Mouse (Mus musculus) limb, embryonic 15.5 days (tissue): ENCODE results near the gene Ccdc8. TPM values are rescaled to one million over a fixed set of nuclear protein-coding genes. Genes with fewer than 3 reads are reported as not detected.

ENCODE experiments used
- ATAC-seq: fragments of 200-750 bp; cut with Nextera tagmentation; 2 replicates; pipeline ENCODE4 v1.8.0; 2017; ENCODE audit warnings: low read depth, moderate TSS enrichment; ENCODE audit not compliant: insufficient number of reproducible peaks, low FRiP score, low TSS enrichment
- H3K27ac ChIP-seq: fragments of 300-500 bp; sonication (generic); 2 replicates; pipeline ENCODE4 v1.5.1; 2015; ENCODE audit warnings: moderate library complexity, mild to moderate bottlenecking, inconsistent platforms
- H3K27me3 ChIP-seq: fragments of 300-500 bp; sonication (generic); 2 replicates; pipeline ENCODE4 v1.6.1; 2015; ENCODE audit warnings: inconsistent platforms
- H3K36me3 ChIP-seq: fragments of 300-500 bp; sonication (generic); 2 replicates; pipeline ENCODE4 v1.6.1; 2015; ENCODE audit warnings: inconsistent platforms
- H3K4me1 ChIP-seq: fragments of 300-500 bp; sonication (generic); 2 replicates; pipeline ENCODE4 v1.6.1; 2015; ENCODE audit warnings: inconsistent platforms
- H3K4me2 ChIP-seq: fragments of 300-500 bp; sonication (generic); 2 replicates; pipeline ENCODE4 v1.6.1; 2015; ENCODE audit warnings: mild to moderate bottlenecking, inconsistent platforms
- H3K4me3 ChIP-seq: fragments of 300-500 bp; sonication (generic); 2 replicates; pipeline ENCODE4 v1.5.1; 2015; ENCODE audit warnings: mild to moderate bottlenecking, inconsistent platforms
- H3K9ac ChIP-seq: fragments of 300-500 bp; sonication (generic); 2 replicates; pipeline ENCODE4 v1.6.1; 2015; ENCODE audit warnings: inconsistent platforms
- H3K9me3 ChIP-seq: fragments of 300-500 bp; sonication (generic); 2 replicates; pipeline ENCODE4 v1.6.1; 2016; ENCODE audit warnings: inconsistent platforms
- WGBS: fragments of 180-500 bp; shearing (Covaris S2); methylation state at CpG from one replicate; pipeline ENCODE4 v1.1.7; 2015; 5-methylcytosine and 5-hydroxymethylcytosine counted together
- polyA plus RNA-seq: library from polyadenylated mRNA; unstranded; fragments of >200 nt; fragmentation: Nextera tagmentation; extraction: Ambion mirVana; gene quantifications from 2 replicates; pipeline ENCODE4 v1.2.1, GENCODE M21; 2015

Gene Ccdc8
- polyA plus RNA-seq, 1 experiment from 2014 or later, result 40.8 TPM

DNA sequence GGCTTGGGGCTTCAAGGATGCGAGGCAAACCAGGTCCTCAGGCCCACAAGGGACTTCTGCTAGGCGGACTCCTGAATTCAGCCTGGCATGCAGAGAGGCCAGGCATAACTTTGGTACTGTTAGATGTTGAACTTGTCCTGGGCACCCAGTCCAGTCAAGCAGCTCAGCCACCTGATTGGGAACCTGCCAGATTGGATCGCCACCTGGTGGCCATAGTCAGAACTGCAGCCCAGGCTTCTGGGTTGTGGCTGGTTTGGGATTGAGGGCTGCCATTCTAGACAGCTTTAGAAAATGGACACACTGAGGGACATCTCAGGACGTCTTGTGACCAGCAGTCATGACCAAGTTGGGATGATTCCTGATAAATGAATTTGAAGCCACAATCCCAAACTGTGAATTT is 7.1 kb downstream of the Ccdc8 start:
- H3K9me3 ChIP-seq, result no peaks in the 10 kb centered on the region
- no peak; the same call in 1 of the 2 replicates for ATAC-seq
- H3K27me3 ChIP-seq, result no peaks in the 10 kb centered on the region
- H3K4me3 ChIP-seq, result no peak overlapping the region
- no peak overlapping the region for H3K4me2 ChIP-seq
- no peak overlapping the region for H3K9ac ChIP-seq
- peaks cover 65% of the 10 kb centered on the region for H3K36me3 ChIP-seq
- peaks cover 43% of the 10 kb centered on the region for H3K4me1 ChIP-seq
- no peak overlapping the region for H3K27ac ChIP-seq
- WGBS, result 22% methylated on average over 4 of the region's 4 CpGs

DNA sequence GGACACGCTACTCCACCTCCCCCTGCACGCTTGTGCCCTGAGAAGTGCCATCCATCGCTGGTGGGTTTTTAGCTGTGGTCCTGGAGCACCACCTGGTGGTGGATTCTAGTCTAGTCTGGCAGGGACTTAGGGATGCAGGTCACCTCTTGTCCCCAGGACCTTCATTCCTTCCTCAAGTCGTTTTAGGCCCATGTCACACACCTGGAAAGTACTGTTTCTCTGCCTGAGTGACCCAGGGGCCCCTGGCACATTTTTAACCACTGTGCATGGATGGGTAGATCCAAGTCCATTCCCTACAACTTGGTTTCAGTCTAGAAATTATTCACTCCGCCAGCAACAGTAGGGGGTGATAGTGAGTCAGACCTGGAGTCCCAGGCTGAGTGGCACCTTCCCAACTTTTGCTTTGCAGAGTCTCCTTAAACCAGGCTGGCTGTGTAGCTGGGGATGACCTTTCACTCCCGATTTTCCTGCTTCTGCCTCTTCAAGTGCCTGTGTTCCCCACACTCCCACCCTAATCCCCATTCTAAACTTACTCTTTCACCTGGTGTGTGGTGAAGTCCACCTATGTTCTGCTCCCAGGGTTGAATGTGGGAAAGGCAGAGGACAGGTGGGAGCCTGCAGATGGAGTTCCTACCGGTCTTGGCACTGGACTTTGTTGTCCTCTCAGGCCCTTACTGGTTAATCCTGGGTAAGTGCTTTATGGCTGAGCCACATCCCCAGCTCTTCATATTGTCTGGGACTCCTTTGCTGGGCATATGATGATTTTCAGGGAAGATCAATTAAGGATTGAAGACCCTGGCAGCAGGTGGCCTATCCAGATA is 10.1 kb downstream of the Ccdc8 start:
- Histone ChIP-seq H3K4me2 (no peak overlapping the region), H3K9me3 (no peaks in the 10 kb centered on the region), H3K27me3 (no peaks in the 10 kb centered on the region), H3K9ac (no peak overlapping the region), H3K4me1 (peaks cover 17% of the 10 kb centered on the region), H3K27ac (0 out of 2 replicates have a peak overlapping the region, but pooled peaks have one; percentile 43), H3K36me3 (peaks cover 85% of the 10 kb centered on the region), H3K4me3 (no peak overlapping the region)
- ATAC-seq, result 0 out of 2 replicates have a peak, but pooled peaks have one; percentile 44
- WGBS, result 13% methylated on average over 7 of the region's 7 CpGs

- Histone ChIP-seq H3K4me3 (no peak overlapping the region), H3K27ac (peak overlapping the region; percentile 43; the same call in 1 of the 2 replicates), H3K27me3 (no peaks in the 10 kb centered on the region), H3K4me2 (no peak overlapping the region), H3K4me1 (peaks cover 12% of the 10 kb centered on the region; the same call in 1 of the 2 replicates), H3K36me3 (peaks cover 85% of the 10 kb centered on the region), H3K9me3 (no peaks in the 10 kb centered on the region), H3K9ac (no peak overlapping the region)
- no peak for ATAC-seq
- 72% methylated on average over 7 of the region's 7 CpGs for WGBS
Measured at GRCm38 (mm10) chr7:17003230-17003960, 10.9 kb downstream of the Ccdc8 start.

GRCm38 (mm10) chr7:17004716-17005115 is 12.2 kb downstream of the Ccdc8 start:
- 81% methylated on average over 7 of the region's 7 CpGs for WGBS
- H3K27me3 ChIP-seq, result no peaks in the 10 kb centered on the region
- ATAC-seq, result no peak
- no peak overlapping the region for H3K9ac ChIP-seq
- no peak overlapping the region for H3K27ac ChIP-seq
- no peak overlapping the region for H3K4me3 ChIP-seq
- H3K4me2 ChIP-seq, result no peak overlapping the region
- H3K9me3 ChIP-seq, result no peaks in the 10 kb centered on the region
- H3K4me1 ChIP-seq, result peaks cover 8% of the 10 kb centered on the region; the same call in 1 of the 2 replicates
- H3K36me3 ChIP-seq, result peaks cover 88% of the 10 kb centered on the region

- H3K4me2 ChIP-seq, result no peak overlapping the region
- no peak overlapping the region for H3K4me3 ChIP-seq
- no peaks in the 10 kb centered on the region for H3K27me3 ChIP-seq
- H3K4me1 ChIP-seq, result 0 out of 2 replicates have a peak, but pooled peaks cover 3% of the 10 kb centered on the region
- no peaks in the 10 kb centered on the region for H3K9me3 ChIP-seq
- ATAC-seq, result no peak
- 77% methylated on average over 4 of the region's 4 CpGs for WGBS
- no peak overlapping the region for H3K9ac ChIP-seq
- H3K27ac ChIP-seq, result no peak overlapping the region
- peaks cover 94% of the 10 kb centered on the region for H3K36me3 ChIP-seq
Measured at GRCm38 (mm10) chr7:17007300-17007699, 14.8 kb downstream of the Ccdc8 start.

DNA sequence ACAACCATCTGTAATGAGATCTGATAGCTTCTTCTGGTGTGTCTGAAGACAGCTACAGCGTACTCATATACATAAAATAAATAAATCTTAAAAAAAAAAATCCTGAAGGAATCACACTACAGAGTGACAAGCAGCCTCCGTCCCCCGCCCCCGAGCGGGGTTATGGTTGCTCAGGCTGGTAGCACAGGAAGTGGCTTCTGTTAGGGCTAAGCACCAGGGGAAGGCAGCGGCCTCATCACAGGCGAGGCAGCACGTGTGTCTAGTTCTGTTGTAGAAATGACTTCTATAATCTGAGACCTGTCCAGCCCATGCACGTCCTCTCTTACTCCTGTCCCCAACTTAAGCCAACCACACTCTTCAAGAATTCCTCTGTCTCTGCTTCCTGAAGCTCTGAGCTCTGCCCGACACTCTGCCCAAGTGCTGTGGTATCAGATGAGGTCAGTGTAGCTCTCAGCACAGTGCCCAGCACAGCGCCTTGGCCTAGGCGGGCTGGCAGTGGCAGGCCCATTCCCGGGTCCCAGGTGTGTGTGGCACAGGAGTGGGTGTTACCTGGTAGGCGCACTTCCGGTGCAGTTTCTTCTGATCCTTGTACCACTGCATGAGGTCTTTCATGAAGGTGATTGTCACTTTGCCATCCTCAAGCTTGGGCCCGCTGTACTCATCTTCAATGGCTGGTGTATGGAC is 17.0 kb downstream of the Ccdc8 start:
- no peak overlapping the region for H3K9ac ChIP-seq
- peaks cover 99% of the 10 kb centered on the region for H3K36me3 ChIP-seq
- H3K4me1 ChIP-seq, result 0 out of 2 replicates have a peak, but pooled peaks cover 3% of the 10 kb centered on the region
- H3K4me3 ChIP-seq, result no peak overlapping the region
- H3K27me3 ChIP-seq, result no peaks in the 10 kb centered on the region
- H3K4me2 ChIP-seq, result no peak overlapping the region
- H3K9me3 ChIP-seq, result no peaks in the 10 kb centered on the region
- WGBS, result 90% methylated on average over 16 of the region's 16 CpGs
- ATAC-seq, result no peak
- H3K27ac ChIP-seq, result no peak overlapping the region

DNA sequence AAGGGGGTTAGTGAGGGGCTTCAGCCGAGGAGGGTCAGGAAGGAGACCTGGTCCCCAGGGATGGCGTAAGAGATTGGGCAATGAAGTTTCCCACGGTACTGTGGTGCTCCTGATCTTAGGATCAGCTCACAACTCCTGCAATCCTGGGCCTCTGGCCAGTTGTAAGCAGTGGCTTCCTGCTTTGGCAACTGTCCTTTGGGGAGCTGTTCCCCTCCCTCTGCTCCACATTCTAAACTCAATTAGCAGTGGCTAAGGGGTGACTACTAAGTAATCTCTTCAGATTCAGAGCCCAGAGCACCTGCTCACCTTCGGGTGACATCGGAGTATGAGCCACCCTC is 17.5 kb downstream of the Ccdc8 start:
- WGBS, result 86% methylated on average over 5 of the region's 5 CpGs
- Histone ChIP-seq H3K27ac (no peak overlapping the region), H3K4me2 (no peak overlapping the region), H3K9ac (no peak overlapping the region), H3K36me3 (peaks cover 99% of the 10 kb centered on the region), H3K4me1 (0 out of 2 replicates have a peak, but pooled peaks cover 2% of the 10 kb centered on the region), H3K27me3 (no peaks in the 10 kb centered on the region), H3K9me3 (no peaks in the 10 kb centered on the region), H3K4me3 (no peak overlapping the region)
- ATAC-seq, result no peak

- Histone ChIP-seq H3K36me3 (peaks cover 98% of the 10 kb centered on the region), H3K27me3 (no peaks in the 10 kb centered on the region), H3K9ac (no peak overlapping the region), H3K9me3 (no peaks in the 10 kb centered on the region), H3K4me2 (no peak overlapping the region), H3K4me3 (no peak overlapping the region), H3K4me1 (peaks cover 16% of the 10 kb centered on the region), H3K27ac (no peak overlapping the region)
- 95% methylated on average over 7 of the region's 7 CpGs for WGBS
- no peak for ATAC-seq
Measured at GRCm38 (mm10) chr7:17011909-17012590, 19.5 kb downstream of the Ccdc8 start.

GRCm38 (mm10) chr7:17015381-17015780 is 22.9 kb downstream of the Ccdc8 start:
- Histone ChIP-seq H3K9me3 (no peaks in the 10 kb centered on the region), H3K27ac (no peak overlapping the region), H3K36me3 (peaks cover 78% of the 10 kb centered on the region), H3K27me3 (no peaks in the 10 kb centered on the region), H3K4me2 (no peak overlapping the region), H3K4me3 (no peak overlapping the region), H3K9ac (no peak overlapping the region), H3K4me1 (peaks cover 26% of the 10 kb centered on the region)
- WGBS, result 79% methylated on average over 6 of the region's 6 CpGs
- ATAC-seq, result no peak

DNA sequence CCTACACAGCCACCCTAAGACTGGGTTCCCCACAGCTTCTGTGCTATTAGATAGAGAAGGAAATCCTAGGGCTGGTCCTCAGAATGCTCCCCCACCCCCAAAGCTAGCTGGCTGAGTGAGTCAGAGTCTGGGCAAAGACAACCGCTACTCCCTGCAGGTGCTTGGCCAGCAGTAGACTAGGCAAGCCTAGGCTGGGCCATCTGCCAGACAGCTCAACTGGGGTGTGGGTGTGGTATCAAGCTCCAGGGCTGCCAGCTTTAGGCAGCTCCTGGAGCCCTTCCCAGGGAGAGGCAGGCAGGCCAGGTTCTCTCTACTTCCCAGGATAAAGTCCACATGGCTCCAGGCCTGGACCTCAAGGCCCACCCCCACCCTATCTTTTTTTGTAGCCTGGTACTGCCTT is 24.5 kb downstream of the Ccdc8 start:
- H3K4me2 ChIP-seq, result 0 out of 2 replicates have a peak overlapping the region, but pooled peaks have one; percentile 8
- no peaks in the 10 kb centered on the region for H3K9me3 ChIP-seq
- peak; percentile 85 for ATAC-seq
- no peaks in the 10 kb centered on the region for H3K27me3 ChIP-seq
- H3K36me3 ChIP-seq, result peaks cover 79% of the 10 kb centered on the region
- H3K27ac ChIP-seq, result peak overlapping the region; percentile 75
- 23% methylated on average over 1 of the region's 1 CpGs for WGBS
- H3K4me3 ChIP-seq, result no peak overlapping the region
- no peak overlapping the region for H3K9ac ChIP-seq
- H3K4me1 ChIP-seq, result peaks cover 26% of the 10 kb centered on the region

GRCm38 (mm10) chr7:17017921-17018320 is 25.4 kb downstream of the Ccdc8 start:
- Histone ChIP-seq H3K36me3 (peaks cover 79% of the 10 kb centered on the region), H3K9me3 (no peaks in the 10 kb centered on the region), H3K4me1 (peaks cover 26% of the 10 kb centered on the region), H3K9ac (no peak overlapping the region), H3K27me3 (no peaks in the 10 kb centered on the region), H3K27ac (peak overlapping the region; percentile 75), H3K4me3 (no peak overlapping the region), H3K4me2 (no peak overlapping the region)
- WGBS, result 92% methylated on average over 2 of the region's 2 CpGs
- ATAC-seq, result no peak
